Mouse (Mus musculus) CH12.LX (cell line): ENCODE data around the gene Zc3h10. TPM values are rescaled to one million over a fixed set of nuclear protein-coding genes. Genes with fewer than 3 reads are reported as not detected.

Source experiments
- DNase-seq: peaks from one replicate; pipeline ENCODE4 v3.0.0-alpha.2; 2013; ENCODE audit errors: extremely low read depth
- H3K27ac ChIP-seq: 2 replicates; pipeline ENCODE4 v1.5.1; 2012; ENCODE audit warnings: low read depth, mild to moderate bottlenecking, control low read depth, moderate library complexity; ENCODE audit not compliant: insufficient read depth
- H3K27me3 ChIP-seq: replicated peaks from 2 replicates; pipeline ENCODE3; 2012; ENCODE audit warnings: inconsistent platforms
- H3K36me3 ChIP-seq, 2 experiments: replicated peaks in 1 of 2; 2 replicates each; pipeline versions ENCODE3 to v1.6.1; 2012; ENCODE audit warnings: inconsistent platforms in 1 of 2, low read length in 1 of 2, mild to moderate bottlenecking in 1 of 2, mixed read lengths in 1 of 2, moderate library complexity in 1 of 2; ENCODE audit not compliant: control insufficient read depth in 1 of 2, insufficient read depth in 1 of 2
- H3K4me1 ChIP-seq, 2 experiments: 2 replicates each; pipeline ENCODE4 v1.6.1; 2012; ENCODE audit warnings: inconsistent platforms in 1 of 2, moderate library complexity in 1 of 2; ENCODE audit not compliant: insufficient read depth in 2 of 2, control insufficient read depth in 1 of 2
- H3K4me2 ChIP-seq: 2 replicates; pipeline ENCODE4 v1.6.1; 2012; ENCODE audit warnings: low read depth, mild to moderate bottlenecking, control low read depth; ENCODE audit not compliant: poor library complexity, insufficient read depth, severe bottlenecking
- H3K4me3 ChIP-seq, 3 experiments: fragments of 150-350 bp in 1 of 3; sonication (generic) in 1 of 3; replicated peaks in 1 of 3; 2 replicates each; pipeline versions ENCODE3 to v1.5.1; 2011 to 2012; ENCODE audit warnings: low read depth in 2 of 3, low read length in 2 of 3, mild to moderate bottlenecking in 2 of 3, moderate library complexity in 2 of 3, control low read depth in 1 of 3, improper control_type of control experiment in 1 of 3, inconsistent platforms in 1 of 3, mixed read lengths in 1 of 3; ENCODE audit not compliant: poor library complexity in 1 of 3
- H3K79me2 ChIP-seq: replicated peaks from 2 replicates; pipeline ENCODE4 v1.6.1; 2012; ENCODE audit warnings: mild to moderate bottlenecking, moderate library complexity; ENCODE audit not compliant: control insufficient read depth, poor library complexity, insufficient read depth, severe bottlenecking; ENCODE audit errors: extremely low read depth
- H3K9ac ChIP-seq: 2 replicates; pipeline ENCODE4 v1.6.1; 2012; ENCODE audit warnings: low read depth, mild to moderate bottlenecking, control low read depth, moderate library complexity; ENCODE audit not compliant: insufficient read depth
- H3K9me3 ChIP-seq: replicated peaks from 2 replicates; pipeline ENCODE3; 2012; ENCODE audit warnings: low read length, inconsistent platforms, mixed read lengths
- BHLHE40 ChIP-seq: IDR thresholded peaks from 2 replicates; pipeline ENCODE4 v1.6.1; 2011; ENCODE audit warnings: mild to moderate bottlenecking, low read depth, low read length, improper control_type of control experiment
- CHD1 ChIP-seq: IDR thresholded peaks from 2 replicates; pipeline ENCODE4 v1.6.1; 2012; ENCODE audit warnings: low read depth, low read length, improper control_type of control experiment, inconsistent platforms
- CHD2 ChIP-seq: IDR thresholded peaks from 2 replicates; pipeline ENCODE4 v1.6.1; 2011; ENCODE audit warnings: low read length, improper control_type of control experiment
- CTCF ChIP-seq, 2 experiments: IDR thresholded peaks in 1 of 2; conservative IDR thresholded peaks in 1 of 2; 2 replicates each; pipeline ENCODE4 v1.5.1; 2011 to 2012; ENCODE audit warnings: low read depth in 2 of 2, low read length in 2 of 2, improper control_type of control experiment in 1 of 2, inconsistent platforms in 1 of 2, mild to moderate bottlenecking in 1 of 2, moderate library complexity in 1 of 2
- E2F4 ChIP-seq: IDR thresholded peaks from 2 replicates; pipeline ENCODE4 v1.6.1; 2011; ENCODE audit warnings: low read depth, low read length, improper control_type of control experiment; ENCODE audit not compliant: insufficient replicate concordance
- ELF1 ChIP-seq: IDR thresholded peaks from 2 replicates; pipeline ENCODE4 v1.6.1; 2014; ENCODE audit warnings: low read depth, mild to moderate bottlenecking, inconsistent platforms, low read length, improper control_type of control experiment
- EP300 ChIP-seq: IDR thresholded peaks from 2 replicates; pipeline ENCODE4 v1.6.1; 2011; ENCODE audit warnings: low read length, improper control_type of control experiment
- ETS1 ChIP-seq: conservative IDR thresholded peaks from 2 replicates; pipeline ENCODE4 v1.6.1; 2012; ENCODE audit warnings: low read depth, mild to moderate bottlenecking, inconsistent platforms, low read length, improper control_type of control experiment, moderate library complexity
- GABPA ChIP-seq: IDR thresholded peaks from 2 replicates; pipeline ENCODE4 v1.6.1; 2012; ENCODE audit warnings: low read depth, low read length, improper control_type of control experiment, inconsistent platforms; ENCODE audit not compliant: insufficient replicate concordance
- HCFC1 ChIP-seq: IDR thresholded peaks from 2 replicates; pipeline ENCODE4 v1.6.1; 2012; ENCODE audit warnings: low read depth, mild to moderate bottlenecking, inconsistent platforms, low read length, improper control_type of control experiment
- IRF4 ChIP-seq: IDR thresholded peaks from 2 replicates; pipeline ENCODE4 v1.6.1; 2014; ENCODE audit warnings: low read depth, mild to moderate bottlenecking, inconsistent platforms, low read length, improper control_type of control experiment
- JUN ChIP-seq: IDR thresholded peaks from 2 replicates; pipeline ENCODE4 v1.6.1; 2011; ENCODE audit warnings: low read depth, mild to moderate bottlenecking, low read length, improper control_type of control experiment, moderate library complexity; ENCODE audit not compliant: insufficient read depth
- JUND ChIP-seq: conservative IDR thresholded peaks from 2 replicates; pipeline ENCODE4 v1.6.1; 2011; ENCODE audit warnings: low read depth, low read length, improper control_type of control experiment
- KAT2A ChIP-seq: IDR thresholded peaks from 2 replicates; pipeline ENCODE4 v1.6.1; 2012; ENCODE audit warnings: low read length, improper control_type of control experiment, inconsistent platforms; ENCODE audit not compliant: insufficient replicate concordance
- MAFK ChIP-seq: IDR thresholded peaks from 2 replicates; pipeline ENCODE4 v1.6.1; 2011; ENCODE audit warnings: low read length, improper control_type of control experiment; ENCODE audit not compliant: insufficient replicate concordance
- MAX ChIP-seq: IDR thresholded peaks from 2 replicates; pipeline ENCODE4 v1.6.1; 2011; ENCODE audit warnings: low read length, improper control_type of control experiment
- MAZ ChIP-seq: IDR thresholded peaks from 2 replicates; pipeline ENCODE4 v1.6.1; 2012; ENCODE audit warnings: low read depth, mild to moderate bottlenecking, inconsistent platforms, low read length, improper control_type of control experiment, moderate library complexity
- MEF2A ChIP-seq: IDR thresholded peaks from 2 replicates; pipeline ENCODE4 v1.6.1; 2014; ENCODE audit warnings: low read depth, mild to moderate bottlenecking, inconsistent platforms, low read length, improper control_type of control experiment, borderline replicate concordance
- MXI1 ChIP-seq: IDR thresholded peaks from 2 replicates; pipeline ENCODE4 v1.6.1; 2011; ENCODE audit warnings: mild to moderate bottlenecking, low read depth, low read length, improper control_type of control experiment
- MYC ChIP-seq: IDR thresholded peaks from 2 replicates; pipeline ENCODE4 v1.6.1; 2011; ENCODE audit warnings: low read depth, mild to moderate bottlenecking, improper control_type of control experiment, low read length
- NELFE ChIP-seq: IDR thresholded peaks from 2 replicates; pipeline ENCODE4 v1.6.1; 2011; ENCODE audit warnings: low read depth, low read length, improper control_type of control experiment
- NRF1 ChIP-seq: IDR thresholded peaks from 2 replicates; pipeline ENCODE4 v1.6.1; 2014; ENCODE audit warnings: low read depth, mild to moderate bottlenecking, inconsistent platforms, low read length, improper control_type of control experiment, moderate library complexity
- PAX5 ChIP-seq: IDR thresholded peaks from 2 replicates; pipeline ENCODE4 v1.6.1; 2012; ENCODE audit warnings: low read length, inconsistent platforms, mixed read lengths
- POLR2A ChIP-seq: IDR thresholded peaks from 2 replicates; pipeline ENCODE4 v1.6.1; 2011; ENCODE audit warnings: low read depth, mild to moderate bottlenecking, improper control_type of control experiment, low read length
- POLR2AphosphoS2 ChIP-seq: IDR thresholded peaks from 2 replicates; pipeline ENCODE4 v1.6.1; 2011; ENCODE audit warnings: low read depth, low read length, improper control_type of control experiment
- RAD21 ChIP-seq: IDR thresholded peaks from 2 replicates; pipeline ENCODE4 v1.6.1; 2011; ENCODE audit warnings: low read depth, mild to moderate bottlenecking, low read length, improper control_type of control experiment, moderate library complexity
- RCOR1 ChIP-seq: conservative IDR thresholded peaks from 2 replicates; pipeline ENCODE4 v1.6.1; 2012; ENCODE audit warnings: low read depth, mild to moderate bottlenecking, inconsistent platforms, low read length, improper control_type of control experiment
- SIN3A ChIP-seq: IDR thresholded peaks from 2 replicates; pipeline ENCODE4 v1.6.1; 2012; ENCODE audit warnings: low read length, improper control_type of control experiment, inconsistent platforms
- SMC3 ChIP-seq: IDR thresholded peaks from 2 replicates; pipeline ENCODE4 v1.6.1; 2011; ENCODE audit warnings: low read depth, low read length, improper control_type of control experiment
- TBP ChIP-seq: conservative IDR thresholded peaks from 2 replicates; pipeline ENCODE4 v1.6.1; 2011; ENCODE audit warnings: low read depth, low read length, improper control_type of control experiment
- TCF12 ChIP-seq: IDR thresholded peaks from 2 replicates; pipeline ENCODE4 v1.6.1; 2014; ENCODE audit warnings: low read depth, mild to moderate bottlenecking, inconsistent platforms, low read length, improper control_type of control experiment
- UBTF ChIP-seq: IDR thresholded peaks from 2 replicates; pipeline ENCODE4 v1.6.1; 2012; ENCODE audit warnings: low read depth, mild to moderate bottlenecking, inconsistent platforms, low read length, improper control_type of control experiment, moderate library complexity
- USF1 ChIP-seq: IDR thresholded peaks from 2 replicates; pipeline ENCODE4 v1.6.1; 2014; ENCODE audit warnings: low read depth, mild to moderate bottlenecking, inconsistent platforms, low read length, improper control_type of control experiment
- USF2 ChIP-seq: conservative IDR thresholded peaks from 2 replicates; pipeline ENCODE4 v1.6.1; 2011; ENCODE audit warnings: low read depth, low read length, improper control_type of control experiment
- ZC3H11A ChIP-seq: IDR thresholded peaks from 2 replicates; pipeline ENCODE4 v1.6.1; 2012; ENCODE audit warnings: low read depth, mild to moderate bottlenecking, inconsistent platforms, low read length, improper control_type of control experiment
- ZKSCAN1 ChIP-seq: IDR thresholded peaks from 2 replicates; pipeline ENCODE4 v1.6.1; 2012; ENCODE audit warnings: low read depth, inconsistent platforms, low read length, improper control_type of control experiment, borderline replicate concordance
- ZMIZ1 ChIP-seq: IDR thresholded peaks from 2 replicates; pipeline ENCODE4 v1.6.1; 2012; ENCODE audit warnings: low read depth, mild to moderate bottlenecking, inconsistent platforms, low read length, improper control_type of control experiment
- ZNF384 ChIP-seq: IDR thresholded peaks from 2 replicates; pipeline ENCODE4 v1.6.1; 2012; ENCODE audit warnings: low read depth, low read length, improper control_type of control experiment, inconsistent platforms
- dilution Hi-C: fragments of 300-500 bp; cut with MboI; formaldehyde crosslinking; loops from 2 replicates; pipeline ENCODE4 v1.14.3; 2020; ENCODE audit warnings: low sequenced_read_pairs; ENCODE audit not compliant: extremely low pct_unique_long_range_greater_than_20kb, extremely low pct_ligation_motif_present
- in situ Hi-C: fragments of 300-500 bp; cut with MboI; formaldehyde crosslinking; loops from 3 replicates; pipeline ENCODE4 v1.14.3; 2019; ENCODE audit warnings: low sequenced_read_pairs, low pct_ligation_motif_present, low pct_unique_long_range_greater_than_20kb, mixed read lengths
- polyA plus RNA-seq: library from polyadenylated mRNA; unstranded; fragments of >175 nt; gene quantifications from 2 replicates; pipeline ENCODE4 v1.2.1, GENCODE M21; 2012; ENCODE audit warnings: low read depth; ENCODE audit not compliant: insufficient read length
- total RNA-seq, 2 experiments: library from RNA; depleted of rRNA; stranded (reverse); fragments of 300-350 nt in 1 of 2; fragments of >200 nt in 1 of 2; gene quantifications; 2 replicates each; pipeline ENCODE4 v1.2.3; 2012 to 2014

Zc3h10 gene
- total and polyA plus RNA-seq, 3 experiments: 14.4 to 19.9 (median 16.2) TPM

- H3K4me3 ChIP-seq: peak overlapping the region; percentile 26 to 47 (median 43)
- in situ Hi-C loops: no loop called here
- H3K79me2 ChIP-seq: no peaks in the 10 kb centered on the region
Measured at GRCm38 (mm10) chr10:128536266-128536940, 11.2 kb downstream of the Zc3h10 start.

GRCm38 (mm10) chr10:128535624-128536265 lies 11.8 kb downstream of the Zc3h10 start:
- Histone ChIP-seq H3K27me3 (no peaks in the 10 kb centered on the region), H3K79me2 (no peaks in the 10 kb centered on the region), H3K27ac (peak overlapping the region; percentile 49; the same call in 1 of the 2 replicates), H3K9me3 (no peaks in the 10 kb centered on the region), H3K9ac (peak overlapping the region; percentile 59), H3K36me3 (no peaks in the 10 kb centered on the region), H3K4me3 (peak overlapping the region in 2 of 3 experiments; percentile 14 to 47), H3K4me1 (peaks cover 3 to 16% of the 10 kb centered on the region in 2 experiments; a peak in 2 of 4 replicates), H3K4me2 (peak overlapping the region; percentile 88)
- in situ Hi-C loops: no loop called here
- TF ChIP-seq BHLHE40: no peak
- peak; percentile 66; the same call in 1 of the 2 replicates for TF ChIP-seq TBP
- TF ChIP-seq KAT2A: 0 out of 2 replicates have a peak, but pooled peaks have one; percentile 0
- no peak for TF ChIP-seq HCFC1
- TF ChIP-seq EP300: peak; percentile 50
- 0 out of 2 replicates have a peak, but pooled peaks have one; percentile 3 for TF ChIP-seq MAFK
- TF ChIP-seq MEF2A: 0 out of 2 replicates have a peak, but pooled peaks have one; percentile 2
- TF ChIP-seq ZMIZ1: no peak
- TF ChIP-seq MXI1: no peak
- no peak for TF ChIP-seq E2F4
- no peak for DNase-seq
- dilution Hi-C loops: no loop called here

More at GRCm38 (mm10) chr10:128536266-128536940, 11.2 kb downstream of the Zc3h10 start:
- H3K27me3 ChIP-seq: no peaks in the 10 kb centered on the region
- peak overlapping the region; percentile 55; the same call in 1 of the 2 replicates for H3K27ac ChIP-seq
- no peaks in the 10 kb centered on the region for H3K9me3 ChIP-seq
- no peak for TF ChIP-seq ZKSCAN1
- 0 out of 2 replicates have a peak, but pooled peaks have one; percentile 46 for TF ChIP-seq POLR2AphosphoS2
- no peak for TF ChIP-seq JUN
- peak; percentile 79 for TF ChIP-seq IRF4
- TF ChIP-seq HCFC1: peak; percentile 58
- peak; percentile 42; the same call in 1 of the 2 replicates for TF ChIP-seq BHLHE40
- TF ChIP-seq ELF1: peak; percentile 95
- TF ChIP-seq E2F4: peak; percentile 92; the same call in 1 of the 2 replicates
- peak; percentile 33; the same call in 1 of the 2 replicates for TF ChIP-seq CHD2
- TF ChIP-seq MYC: peak; percentile 85
- TF ChIP-seq SIN3A: peak; percentile 95
- no peak for TF ChIP-seq KAT2A
- TF ChIP-seq NELFE: peak; percentile 84
- TF ChIP-seq MAZ: peak; percentile 97
- peak; percentile 71 to 98 for TF ChIP-seq CTCF (conservative IDR thresholded peaks at IDR 0.05 in 1 of 2, IDR thresholded peaks at IDR 0.05 in 1 of 2; ENCODE audit: low read depth in 2 of 2, low read length in 2 of 2)
- TF ChIP-seq TBP: peak; percentile 13; the same call in 1 of the 2 replicates
- TF ChIP-seq SMC3: peak; percentile 91
- no peak for TF ChIP-seq UBTF
- peak; percentile 52 for TF ChIP-seq ZMIZ1
- TF ChIP-seq MAX: peak; percentile 86
- peak; percentile 83 for TF ChIP-seq TCF12
- no peak for TF ChIP-seq CHD1
- peak; percentile 28; the same call in 1 of the 2 replicates for TF ChIP-seq USF1
- TF ChIP-seq ETS1: peak; percentile 29
- TF ChIP-seq MXI1: peak; percentile 78; the same call in 1 of the 2 replicates
- TF ChIP-seq RAD21: peak; percentile 93
- no peak for TF ChIP-seq NRF1
- TF ChIP-seq EP300: peak; percentile 32; the same call in 1 of the 2 replicates
- peak; percentile 47; the same call in 1 of the 2 replicates for TF ChIP-seq ZNF384
- TF ChIP-seq ZC3H11A: peak; percentile 27; the same call in 1 of the 2 replicates
- TF ChIP-seq MAFK: no peak; the same call in 1 of the 2 replicates
- no peak for TF ChIP-seq RCOR1
- TF ChIP-seq JUND: no peak
- TF ChIP-seq USF2: no peak
- peak; percentile 48; the same call in 1 of the 2 replicates for TF ChIP-seq MEF2A
- no peak for TF ChIP-seq GABPA
- peak; percentile 69 for TF ChIP-seq POLR2A
- no peak for TF ChIP-seq PAX5
- TF ChIP-seq, all 38 proteins: peak for 26
- DNase-seq: peak; percentile 98
- Histone ChIP-seq H3K4me2 (peak overlapping the region; percentile 88), H3K4me1 (peaks cover 3 to 16% of the 10 kb centered on the region in 2 experiments; a peak in 2 of 4 replicates), H3K36me3 (peaks cover 4 to 6% of the 10 kb centered on the region in 2 experiments), H3K9ac (peak overlapping the region; percentile 78)
- dilution Hi-C loops: no loop called here
